Mouse (Mus musculus) ES-Bruce4 (cell line): ENCODE measurements around the gene Gm17359.

Source experiments
- CTCF ChIP-seq: IDR thresholded peaks from one replicate; pipeline ENCODE4 v1.8.1; 2011; ENCODE audit warnings: low read depth, low read length
- EP300 ChIP-seq: IDR thresholded peaks from 2 replicates; pipeline ENCODE4 v1.6.1; 2011; ENCODE audit warnings: low read depth, low read length; ENCODE audit not compliant: insufficient read depth
- POLR2A ChIP-seq: IDR thresholded peaks from one replicate; pipeline ENCODE4 v1.8.1; 2011; ENCODE audit warnings: low read length; ENCODE audit not compliant: insufficient read depth

- TF ChIP-seq CTCF (no peak), EP300 (no peak), POLR2A (no peak)
Observed at GRCm38 (mm10) chr3:79358721-79359120, 22.3 kb downstream of the Gm17359 start.
